Mouse (Mus musculus) testis, adult 2 months (tissue): ENCODE measurements around the gene Man1a2.

Experiments
- CTCF ChIP-seq: fragments of 200-500 bp; IDR thresholded peaks from 2 replicates; pipeline ENCODE4 v1.5.1; 2012; ENCODE audit warnings: low read depth, mild to moderate bottlenecking, inconsistent platforms, low read length, moderate library complexity; ENCODE audit not compliant: control insufficient read depth, insufficient read depth, insufficient replicate concordance
- POLR2A ChIP-seq: fragments of 200-500 bp; IDR thresholded peaks from 2 replicates; pipeline ENCODE4 v1.6.1; 2012; ENCODE audit warnings: low read depth, mild to moderate bottlenecking, inconsistent platforms, low read length, moderate library complexity; ENCODE audit not compliant: control insufficient read depth

GRCm38 (mm10) chr3:100731896-100732295 is 46.6 kb upstream of the Man1a2 start:
- TF ChIP-seq CTCF (no peak), POLR2A (no peak)
